Mouse (Mus musculus) stomach, embryonic 16.5 days (tissue): ENCODE results near the gene BC107364. TPM values are rescaled to one million over a fixed set of nuclear protein-coding genes. Genes with fewer than 3 reads are reported as not detected.
"Not testable (repeated sequence)": the region's sequence is repeated elsewhere in the genome, so short reads cannot be mapped to it uniquely, and the experiment has no call there.

ENCODE experiments used
- ATAC-seq: fragments of 200-750 bp; cut with Nextera tagmentation; 2 replicates; pipeline ENCODE4 v1.8.0; 2017; ENCODE audit warnings: moderate number of reproducible peaks, moderate TSS enrichment; ENCODE audit not compliant: insufficient read depth, low FRiP score
- H3K27ac ChIP-seq: fragments of 300-500 bp; sonication (generic); 2 replicates; pipeline ENCODE4 v1.5.1; 2014; ENCODE audit warnings: low read length
- H3K27me3 ChIP-seq: fragments of 300-500 bp; sonication (generic); 2 replicates; pipeline ENCODE4 v1.6.1; 2014; ENCODE audit warnings: low read length, control low read depth, mixed read lengths; ENCODE audit not compliant: control insufficient read depth, insufficient read depth
- H3K36me3 ChIP-seq: fragments of 300-500 bp; sonication (generic); 2 replicates; pipeline ENCODE4 v1.6.1; 2014; ENCODE audit warnings: low read length; ENCODE audit not compliant: control insufficient read depth, insufficient read depth
- H3K4me1 ChIP-seq: fragments of 300-500 bp; sonication (generic); 2 replicates; pipeline ENCODE4 v1.6.1; 2014; ENCODE audit warnings: low read length, control low read depth, mixed read lengths; ENCODE audit not compliant: control insufficient read depth, insufficient read depth
- H3K4me2 ChIP-seq: fragments of 300-500 bp; sonication (generic); 2 replicates; pipeline ENCODE4 v1.6.1; 2014; ENCODE audit warnings: low read depth, low read length, mixed read lengths
- H3K4me3 ChIP-seq: fragments of 300-500 bp; sonication (generic); replicated peaks from 2 replicates; pipeline ENCODE4 v1.5.1; 2014; ENCODE audit warnings: mild to moderate bottlenecking, low read length
- H3K9ac ChIP-seq: fragments of 300-500 bp; sonication (generic); 2 replicates; pipeline ENCODE4 v1.6.1; 2014; ENCODE audit warnings: low read length
- H3K9me3 ChIP-seq: fragments of 300-500 bp; sonication (generic); replicated peaks from 2 replicates; pipeline ENCODE4 v1.6.1; 2016; ENCODE audit warnings: low read length, control low read depth; ENCODE audit not compliant: control insufficient read depth
- WGBS: fragments of 180-500 bp; shearing (Covaris S2); extraction: QIAGEN DNeasy Blood & Tissue Kit; methylation state at CpG from one replicate; pipeline ENCODE4 v1.1.7; 2014; 5-methylcytosine and 5-hydroxymethylcytosine counted together
- polyA plus RNA-seq: library from polyadenylated mRNA; unstranded; fragments of >200 nt; fragmentation: Nextera tagmentation; extraction: Ambion mirVana; gene quantifications from 2 replicates; pipeline ENCODE4 v1.2.1, GENCODE M21; 2015

Gene BC107364
- polyA plus RNA-seq, 1 experiment from 2014 or later: 0.17 TPM

DNA sequence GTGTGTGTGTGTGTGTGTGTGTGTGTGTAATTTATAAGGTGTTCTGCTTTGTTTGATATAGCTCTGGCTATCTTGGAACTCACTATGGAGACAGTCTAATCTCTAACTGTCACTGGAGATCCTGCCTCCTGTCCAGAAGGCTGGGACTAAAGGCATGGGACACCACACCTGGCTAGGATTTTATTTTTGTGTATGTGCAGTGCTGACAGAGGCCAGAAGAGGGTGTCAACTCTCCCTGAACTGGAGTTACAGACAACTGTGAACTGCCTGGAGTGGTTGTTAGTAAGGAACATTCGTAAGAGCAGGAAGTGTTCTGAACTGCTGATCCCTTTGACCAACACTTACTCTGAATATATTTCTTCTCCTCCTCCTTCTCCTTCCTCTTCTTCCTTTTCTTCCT is 49.1 kb downstream of the BC107364 start:
- H3K27ac ChIP-seq: no peak overlapping the region
- no peak overlapping the region for H3K4me2 ChIP-seq
- no peaks in the 10 kb centered on the region for H3K4me1 ChIP-seq
- H3K36me3 ChIP-seq: no peaks in the 10 kb centered on the region
- ATAC-seq: no peak
- no peak overlapping the region for H3K9ac ChIP-seq
- no peak overlapping the region for H3K4me3 ChIP-seq
- WGBS: 12% methylated on average over 1 of the region's 1 CpGs
- no peaks in the 10 kb centered on the region for H3K9me3 ChIP-seq
- peaks cover 77% of the 10 kb centered on the region for H3K27me3 ChIP-seq

DNA sequence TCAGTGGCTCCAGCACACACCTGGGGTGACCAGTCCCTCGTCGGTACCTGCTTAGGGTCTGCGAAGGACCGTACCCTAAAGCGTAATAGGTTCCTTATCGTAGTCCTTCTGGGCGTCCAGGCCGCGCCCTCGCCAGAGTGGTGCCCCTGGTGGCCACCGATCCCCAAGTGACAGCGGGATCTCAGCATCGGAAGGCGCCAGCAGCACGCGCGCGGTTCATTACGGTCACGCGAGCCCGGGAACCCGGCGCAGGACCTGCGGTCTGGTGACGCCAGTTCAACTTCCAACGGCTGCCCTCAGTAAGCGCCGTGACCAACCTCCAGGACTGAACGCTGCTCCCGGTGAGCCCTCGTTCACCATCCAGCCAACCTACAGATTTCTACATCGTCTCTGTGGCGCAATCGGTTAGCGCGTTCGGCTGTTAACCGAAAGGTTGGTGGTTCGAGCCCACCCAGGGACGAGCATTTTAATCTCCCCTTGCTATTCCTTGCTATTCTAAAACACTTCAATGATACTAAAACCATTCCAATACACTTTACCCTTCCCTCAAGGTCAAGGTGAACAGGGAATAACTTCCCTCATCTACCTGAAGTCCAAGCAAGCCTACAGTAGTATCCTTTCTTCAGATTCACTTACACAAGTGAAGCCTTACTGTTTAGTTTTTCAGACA is 50.1 kb downstream of the BC107364 start:
- Histone ChIP-seq H3K9me3 (no peaks in the 10 kb centered on the region), H3K4me2 (peak overlapping the region; percentile 52), H3K4me1 (no peaks in the 10 kb centered on the region), H3K9ac (no peak overlapping the region), H3K27me3 (peaks cover 80% of the 10 kb centered on the region), H3K27ac (no peak overlapping the region), H3K36me3 (no peaks in the 10 kb centered on the region), H3K4me3 (peak overlapping the region; percentile 37)
- WGBS: under 1% methylated on average over 41 of the region's 41 CpGs
- peak; percentile 72 for ATAC-seq

DNA sequence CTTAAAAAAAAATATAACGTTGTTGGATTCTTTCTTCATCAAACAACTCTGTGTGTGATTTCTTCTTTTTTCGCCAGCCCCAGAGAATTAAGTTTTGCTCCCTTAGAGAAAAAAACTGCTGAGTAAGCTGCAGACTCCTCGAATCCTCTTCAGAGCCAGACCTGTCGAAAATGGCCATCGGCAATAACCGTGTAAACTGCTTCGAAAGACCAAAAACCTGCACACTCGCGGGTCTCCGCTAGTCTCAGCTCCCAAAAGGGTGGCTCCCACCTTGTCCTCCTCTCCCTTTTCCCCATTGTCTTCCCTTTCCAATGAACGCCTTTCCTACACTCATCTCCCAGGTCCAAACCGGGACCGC is 50.7 kb downstream of the BC107364 start:
- H3K4me3 ChIP-seq: peak overlapping the region; percentile 37
- H3K9ac ChIP-seq: no peak overlapping the region
- H3K36me3 ChIP-seq: no peaks in the 10 kb centered on the region
- H3K27me3 ChIP-seq: peaks cover 78% of the 10 kb centered on the region
- H3K4me2 ChIP-seq: peak overlapping the region; percentile 52
- H3K9me3 ChIP-seq: no peaks in the 10 kb centered on the region
- no peaks in the 10 kb centered on the region for H3K4me1 ChIP-seq
- 3% methylated on average over 13 of the region's 13 CpGs for WGBS
- ATAC-seq: no peak
- no peak overlapping the region for H3K27ac ChIP-seq

DNA sequence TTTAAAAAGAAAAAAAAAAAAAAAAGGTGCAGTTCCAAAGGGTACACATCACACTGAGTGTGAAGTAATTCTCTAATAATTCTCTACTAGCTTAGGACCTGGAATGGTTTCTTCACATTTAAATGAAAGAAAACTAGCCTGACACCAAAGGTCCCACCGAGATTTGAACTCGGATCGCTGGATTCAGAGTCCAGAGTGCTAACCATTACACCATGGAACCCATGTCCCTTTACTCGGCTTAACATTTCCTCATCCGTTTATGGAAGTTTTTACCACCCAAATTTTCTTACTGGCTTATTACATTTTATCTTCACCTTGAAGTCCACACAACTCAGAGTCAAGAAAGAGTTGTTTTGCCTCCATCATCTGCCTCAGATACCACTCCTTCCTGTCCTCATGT is 53.2 kb downstream of the BC107364 start:
- H3K4me2 ChIP-seq: no peak overlapping the region
- no peak overlapping the region for H3K9ac ChIP-seq
- no peaks in the 10 kb centered on the region for H3K9me3 ChIP-seq
- 4% methylated on average over 5 of the region's 5 CpGs for WGBS
- no peaks in the 10 kb centered on the region for H3K36me3 ChIP-seq
- no peak overlapping the region for H3K27ac ChIP-seq
- peaks cover 83% of the 10 kb centered on the region for H3K27me3 ChIP-seq
- ATAC-seq: no peak
- H3K4me3 ChIP-seq: no peak overlapping the region
- no peaks in the 10 kb centered on the region for H3K4me1 ChIP-seq

DNA sequence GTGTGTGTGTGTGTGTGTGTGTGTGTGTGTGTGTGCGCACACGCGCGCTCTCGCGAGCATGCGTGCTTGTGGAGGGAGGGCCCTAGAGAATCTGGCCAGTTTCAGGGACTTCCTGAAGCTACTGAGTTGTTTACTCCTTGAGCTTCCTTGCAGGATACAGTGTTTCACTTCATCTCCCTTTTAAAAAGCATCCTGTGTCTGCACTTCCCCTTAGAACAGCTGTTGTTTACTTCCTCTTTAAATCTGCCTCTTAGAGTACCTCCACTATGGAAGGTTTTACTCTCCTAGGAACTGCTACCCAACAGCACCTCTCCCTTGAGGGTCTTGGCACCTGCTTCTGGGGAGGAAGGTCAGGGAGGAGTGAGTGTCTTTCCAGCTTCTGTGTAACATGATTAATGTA is 55.2 kb downstream of the BC107364 start:
- no peaks in the 10 kb centered on the region for H3K9me3 ChIP-seq
- no peaks in the 10 kb centered on the region for H3K4me1 ChIP-seq
- no peak for ATAC-seq
- 94% methylated on average over 7 of the region's 7 CpGs for WGBS
- peaks cover 73% of the 10 kb centered on the region for H3K27me3 ChIP-seq
- no peak overlapping the region for H3K4me2 ChIP-seq
- no peak overlapping the region for H3K9ac ChIP-seq
- no peak overlapping the region for H3K27ac ChIP-seq
- no peaks in the 10 kb centered on the region for H3K36me3 ChIP-seq
- H3K4me3 ChIP-seq: no peak overlapping the region

DNA sequence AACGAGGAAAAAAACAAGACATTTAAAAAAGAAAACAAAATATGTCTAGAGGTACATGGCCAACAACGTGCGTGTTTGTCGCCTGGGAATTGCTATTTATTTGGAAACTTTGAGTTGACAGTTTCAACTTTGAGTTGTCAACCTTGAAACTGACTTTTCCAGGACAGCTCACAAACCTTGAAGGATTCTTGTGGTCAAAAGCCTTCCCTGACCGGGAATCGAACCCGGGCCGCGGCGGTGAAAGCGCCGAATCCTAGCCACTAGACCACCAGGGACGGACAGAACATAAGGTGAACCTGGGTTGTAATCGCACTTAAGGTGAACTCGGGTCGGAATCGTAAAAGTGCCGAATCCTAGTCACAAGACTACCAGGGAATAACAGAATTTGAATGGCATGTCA is 64.9 kb downstream of the BC107364 start:
- WGBS: no CpG with 5 or more reads among the region's 18 CpGs
- H3K4me2 ChIP-seq, H3K9ac ChIP-seq, H3K4me1 ChIP-seq, H3K36me3 ChIP-seq, H3K9me3 ChIP-seq, ATAC-seq, H3K4me3 ChIP-seq, H3K27ac ChIP-seq: not testable (repeated sequence)
- peaks cover 20% of the 10 kb centered on the region for H3K27me3 ChIP-seq

Other genes starting within 250 kb of the BC107364 start
- gene Bola1, start 232.6 kb downstream of the BC107364 start, polyA plus RNA-seq: 46.8 and 50.0 TPM in 2 replicates
- 0.92 TPM in 1 of 2 replicates, not detected in the other for gene Hist2h2ab, start 232.4 kb downstream of the BC107364 start, polyA plus RNA-seq
- gene Hist2h2ac, start 231.4 kb downstream of the BC107364 start, polyA plus RNA-seq: 2.9 and 6.3 TPM in 2 replicates
- 9.3 and 10.6 TPM in 2 replicates for gene Hist2h2be, start 231.2 kb downstream of the BC107364 start, polyA plus RNA-seq
- gene Hist2h3c2, start 213.2 kb downstream of the BC107364 start, polyA plus RNA-seq: 2.6 TPM in 1 of 2 replicates, not detected in the other
- 49.4 and 53.3 TPM in 2 replicates for gene Hist2h2aa2, start 212.0 kb downstream of the BC107364 start, polyA plus RNA-seq
- 19.4 and 20.8 TPM in 2 replicates for gene Hist2h2aa1, start 206.8 kb downstream of the BC107364 start, polyA plus RNA-seq
- gene Hist2h3c1, start 205.6 kb downstream of the BC107364 start, polyA plus RNA-seq: 1.3 and 2.1 TPM in 2 replicates
- 7.8 and 8.6 TPM in 2 replicates for gene Hist2h4, start 189.0 kb downstream of the BC107364 start, polyA plus RNA-seq
- 29.8 and 39.2 TPM in 2 replicates for gene Hist2h3b, start 183.7 kb downstream of the BC107364 start, polyA plus RNA-seq
- 7.3 and 12.4 TPM in 2 replicates for gene Hist2h2bb, start 182.6 kb downstream of the BC107364 start, polyA plus RNA-seq
- 3.0 and 3.4 TPM in 2 replicates for gene Fcgr1, start 158.3 kb downstream of the BC107364 start, polyA plus RNA-seq
- 0.50 and 3.8 TPM in 2 replicates for gene Hfe2, start 72.9 kb upstream of the BC107364 start, polyA plus RNA-seq
- gene Txnip, start 105.7 kb upstream of the BC107364 start, polyA plus RNA-seq: 164 and 179 TPM in 2 replicates
- 0.89 and 1.1 TPM in 2 replicates for gene Gm16253, start 124.7 kb upstream of the BC107364 start, polyA plus RNA-seq
- 26.4 and 29.8 TPM in 2 replicates for gene Polr3gl, start 141.9 kb upstream of the BC107364 start, polyA plus RNA-seq
- gene Ankrd34a, start 144.3 kb upstream of the BC107364 start, polyA plus RNA-seq: 2.2 and 2.7 TPM in 2 replicates
- 7.2 and 7.5 TPM in 2 replicates for gene Lix1l, start 148.8 kb upstream of the BC107364 start, polyA plus RNA-seq
- 102 and 104 TPM in 2 replicates for gene Rbm8a, start 177.6 kb upstream of the BC107364 start, polyA plus RNA-seq
- gene Pex11b, start 183.1 kb upstream of the BC107364 start, polyA plus RNA-seq: 43.7 and 44.6 TPM in 2 replicates
- 0.07 and 0.09 TPM in 2 replicates for gene Gm42957, start 183.2 kb upstream of the BC107364 start, polyA plus RNA-seq
- 0.85 and 1.2 TPM in 2 replicates for gene Itga10, start 193.3 kb upstream of the BC107364 start, polyA plus RNA-seq
- 8.0 and 10.5 TPM in 2 replicates for gene Ankrd35, start 217.8 kb upstream of the BC107364 start, polyA plus RNA-seq
- 54.6 and 60.2 TPM in 2 replicates for gene Pias3, start 244.1 kb upstream of the BC107364 start, polyA plus RNA-seq